Mouse (Mus musculus) urinary bladder, postnatal 0 days (tissue): ENCODE data around the gene Ccrl2. TPM values are rescaled to one million over a fixed set of nuclear protein-coding genes. Genes with fewer than 3 reads are reported as not detected.

Source experiments
- polyA plus RNA-seq: library from polyadenylated mRNA; unstranded; fragments of >200 nt; fragmentation: Nextera tagmentation; extraction: Ambion mirVana; gene quantifications from 2 replicates; pipeline ENCODE4 v1.2.1, GENCODE M21; 2015

The Ccrl2 gene
- polyA plus RNA-seq: 1.8 and 3.5 TPM in 2 replicates

GRCm38 (mm10) chr9:111056798-111057543 lies at the start of gene Ccrl2:
Ccrl2 (minus strand) TSS chr9:111057519.

GRCm38 (mm10) chr9:111019022-111019421 lies 38.3 kb downstream of the Ccrl2 start, which contains the start of gene Ltf:
Ltf (plus strand) TSS chr9:111019271.

Other genes with a start within 250 kb of the Ccrl2 start
- gene Prss44, start 243.5 kb downstream of the Ccrl2 start, polyA plus RNA-seq: not detected in 2 replicates
- not detected in 2 replicates for gene Prss43, start 230.8 kb downstream of the Ccrl2 start, polyA plus RNA-seq
- gene Prss45, start 222.9 kb downstream of the Ccrl2 start, polyA plus RNA-seq: not detected in 2 replicates
- gene Prss46, start 213.0 kb downstream of the Ccrl2 start, polyA plus RNA-seq: 0.31 and 0.69 TPM in 2 replicates
- 0.89 TPM in 1 of 2 replicates, not detected in the other for gene Prss50, start 199.6 kb downstream of the Ccrl2 start, polyA plus RNA-seq
- gene Als2cl, start 177.6 kb downstream of the Ccrl2 start, polyA plus RNA-seq: 9.5 and 11.0 TPM in 2 replicates
- 0.76 and 1.5 TPM in 2 replicates for gene Tmie, start 177.4 kb downstream of the Ccrl2 start, polyA plus RNA-seq
- not detected in 2 replicates for gene Fam240a, start 140.7 kb downstream of the Ccrl2 start, polyA plus RNA-seq
- 0.08 TPM in 1 of 2 replicates, not detected in the other for gene Tdgf1, start 111.4 kb downstream of the Ccrl2 start, polyA plus RNA-seq
- 0.37 and 0.39 TPM in 2 replicates for gene Lrrc2, start 106.0 kb downstream of the Ccrl2 start, polyA plus RNA-seq
- gene Rtp3, start 66.9 kb downstream of the Ccrl2 start, polyA plus RNA-seq: not detected in 2 replicates
- gene Ltf, start 38.2 kb downstream of the Ccrl2 start, polyA plus RNA-seq: 0.79 and 1.5 TPM in 2 replicates
- 27.0 and 27.8 TPM in 2 replicates for gene Lrrfip2, start 60.1 kb upstream of the Ccrl2 start, polyA plus RNA-seq
- gene Mlh1, start 214.3 kb upstream of the Ccrl2 start, polyA plus RNA-seq: 17.1 and 18.0 TPM in 2 replicates
- gene Epm2aip1, start 214.4 kb upstream of the Ccrl2 start, polyA plus RNA-seq: 10.1 and 13.3 TPM in 2 replicates